Mouse (Mus musculus) cortical plate, adult 2 months (tissue): ENCODE results near the gene Tomm40.

Experiments used
- CTCF ChIP-seq: fragments of 200-500 bp; IDR thresholded peaks from 2 replicates; pipeline ENCODE4 v1.5.1; 2011; ENCODE audit warnings: mild to moderate bottlenecking, control low read depth, low read length; ENCODE audit not compliant: insufficient read depth; ENCODE audit errors: extremely low read depth
- POLR2A ChIP-seq: fragments of 200-500 bp; IDR thresholded peaks from 2 replicates; pipeline ENCODE4 v1.6.1; 2011; ENCODE audit warnings: mild to moderate bottlenecking, low read length, control low read depth; ENCODE audit not compliant: insufficient read depth; ENCODE audit errors: extremely low read depth

GRCm38 (mm10) chr7:19664455-19664954 is 50.7 kb downstream of the Tomm40 start:
- TF ChIP-seq CTCF: no peak
- TF ChIP-seq POLR2A: no peak
